9 mouse cellular contexts compared by ENCODE assay signal in the genomic region with DNA sequence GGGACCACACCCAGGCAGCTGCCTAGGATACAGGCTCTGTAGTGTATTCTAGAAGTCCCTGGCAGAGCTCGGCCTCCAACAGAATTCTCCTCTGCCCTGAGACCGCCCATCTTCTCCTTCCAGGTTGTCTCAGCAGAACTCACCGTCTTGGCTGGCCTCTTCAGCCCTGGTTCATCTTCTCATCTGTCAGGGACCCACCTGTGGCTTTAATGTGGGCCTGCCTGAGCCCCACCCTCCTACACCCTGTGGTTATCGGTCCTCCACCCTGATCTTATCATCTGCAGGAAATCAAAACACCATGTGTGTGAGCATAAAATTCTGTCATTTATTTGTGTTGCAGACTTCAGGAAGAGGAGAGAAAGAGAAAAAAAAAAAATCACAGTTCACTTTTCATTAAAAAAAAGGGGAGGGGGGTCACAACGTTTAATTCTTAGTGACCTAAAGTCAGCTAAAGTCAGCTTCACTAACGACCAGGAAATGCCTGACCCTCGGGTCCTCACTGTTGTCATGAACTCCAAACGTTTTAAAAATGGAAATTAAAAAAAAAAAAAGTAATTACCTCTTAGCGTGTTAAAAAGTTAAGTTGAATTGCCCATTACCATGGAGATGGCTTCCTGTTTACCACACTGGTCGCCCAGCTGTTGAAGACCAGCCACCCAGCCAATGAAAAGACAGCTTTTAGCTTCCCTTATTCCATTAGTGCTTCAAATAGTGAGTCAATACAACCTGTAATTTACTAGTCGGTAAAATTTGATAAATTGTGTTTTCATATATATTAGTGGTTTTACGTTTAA.
DNase-seq lines count a peak whose midpoint lies in the region; ATAC-seq lines count a peak whose summit lies in the region.
"Had no signal": no experiment of that assay in that cellular context is flagged by ENCODE, and none has a peak within 500 bp of the region (broad histone marks: within the 10 kb centered on the region; RNA-seq: fewer than 3 reads in every experiment).

No protein-coding gene starts in this region.

- intact Hi-C loops in heart, postnatal 10 days (cut with DNase I) = loop anchor here (5.0 kb wide), 1 partner anchor 117 kb away; no protein-coding TSS in a partner anchor
- intact Hi-C loops in left cerebral cortex, postnatal 10 days (cut with DNase I) = loop anchor here (5.0 kb wide), 1 partner anchor 573 kb away; a partner anchor contains a TSS

- DNase-seq in heart, adult 9 months (ENCODE audit: low spot score in 2 of 2) = peak; percentile 38 to 59
- DNase-seq in heart, embryonic 10.5 days (ENCODE audit: low spot score) = no peak
- peak; percentile 49 to 55 for DNase-seq in B cell, adult 2 months
- DNase-seq in heart, postnatal 10 days = peak; percentile 30 to 48
- DNase-seq in left cerebral cortex, postnatal 10 days (ENCODE audit: extremely low spot score in 1 of 2, low spot score in 2 of 2) = no peak
- no peak for DNase-seq in adrenal gland, postnatal 14 days
- no peak for DNase-seq in right cerebral cortex, postnatal 36 days (ENCODE audit: low spot score in 2 of 2)

- no peak overlapping the region for H3K4me3 ChIP-seq in heart, embryonic 10.5 days
- H3K4me3 ChIP-seq: limb, embryonic 15.5 days had no signal

- H3K27ac ChIP-seq in heart, embryonic 10.5 days = no peak overlapping the region
- H3K27ac ChIP-seq: limb, embryonic 15.5 days had no signal

- no peaks in the 10 kb centered on the region for H3K27me3 ChIP-seq in heart, embryonic 10.5 days (ENCODE audit: insufficient read depth, poor library complexity, severe bottlenecking)
- H3K27me3 ChIP-seq: limb, embryonic 15.5 days had no signal

- no peaks in the 10 kb centered on the region for H3K36me3 ChIP-seq in heart, embryonic 10.5 days
- H3K36me3 ChIP-seq: limb, embryonic 15.5 days had no signal

- H3K4me1 ChIP-seq in heart, embryonic 10.5 days = peaks cover 26% of the 10 kb centered on the region

- 60% methylated on average over 12 of the region's 12 CpGs for WGBS in heart, embryonic 10.5 days

- peak; percentile 44; the same call in 1 of the 2 replicates for ATAC-seq in neutrophil, adult 5-6 weeks (ENCODE audit: extremely low read depth, insufficient number of reproducible peaks, low FRiP score, poor library complexity, severe bottlenecking)

- H3K9me3 ChIP-seq in heart, embryonic 10.5 days = no peaks in the 10 kb centered on the region
- H3K9me3 ChIP-seq: limb, embryonic 15.5 days had no signal

Comparison
In these comparisons a context has a peak if more than half of its experiments do, and no peak if none do; other contexts are left out.
1. DNase-seq: peak in heart, adult 9 months (2 of 2), B cell, adult 2 months (2 of 2) and heart, postnatal 10 days (2 of 2); none in heart, embryonic 10.5 days (single experiment), left cerebral cortex, postnatal 10 days (0 of 2), adrenal gland, postnatal 14 days (single experiment) and right cerebral cortex, postnatal 36 days (0 of 2).